Mouse (Mus musculus): Measurements from ENCODE around the gene Lepr. TPM values are rescaled to one million over a fixed set of nuclear protein-coding genes. Genes with fewer than 3 reads are reported as not detected.

Lepr gene
- 0.22 and 0.31 TPM in 2 replicates for polyA plus RNA-seq (2012; rRNA removed)
- 0.57 and 0.97 TPM in 2 replicates for polyA plus RNA-seq (2014; fragmentation: Nextera tagmentation; extraction: Ambion mirVana)

DNA sequence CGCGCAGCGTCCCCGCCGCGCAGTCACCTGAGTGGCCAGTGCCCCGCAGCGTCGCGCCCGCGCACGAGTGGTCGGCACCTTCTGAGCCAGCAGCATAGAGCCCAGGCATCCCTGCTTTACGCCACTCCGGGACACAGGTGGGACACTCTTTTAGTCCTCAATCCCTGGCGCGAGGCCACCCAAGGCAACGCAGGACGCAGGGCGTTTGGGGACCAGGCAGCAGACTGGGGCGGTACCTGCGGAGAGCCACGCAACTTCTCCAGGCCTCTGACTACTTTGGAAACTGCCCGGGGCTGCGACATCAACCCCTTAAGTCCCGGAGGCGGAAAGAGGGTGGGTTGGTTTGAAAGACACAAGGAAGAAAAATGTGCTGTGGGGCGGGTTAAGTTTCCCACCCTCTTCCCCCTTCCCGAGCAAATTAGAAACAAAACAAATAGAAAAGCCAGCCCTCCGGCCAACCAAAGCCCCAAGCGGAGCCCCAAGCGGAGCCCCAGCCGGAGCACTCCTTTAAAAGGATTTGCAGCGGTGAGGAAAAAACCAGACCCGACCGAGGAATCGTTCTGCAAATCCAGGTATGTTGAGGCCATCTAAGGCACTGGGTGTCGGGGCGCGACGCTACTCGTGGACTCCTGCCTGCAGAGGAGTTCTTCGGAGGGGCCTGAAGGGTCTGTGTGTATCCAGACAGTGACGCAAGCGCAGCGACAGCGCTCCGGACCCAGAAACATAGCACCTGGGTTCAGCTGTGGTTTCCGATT lies at the start of gene Lepr:
Lepr (plus strand) TSS at position 38 of the 755 bp plus-strand sequence.
- H3K36me3 ChIP-seq (replicated peaks; ENCODE audit: control insufficient read depth, insufficient read depth, low read depth), result no peaks in the 10 kb centered on the region
- TF ChIP-seq CTCF (IDR thresholded peaks at IDR 0.05; ENCODE audit: low read depth) (no peak), EP300 (IDR thresholded peaks at IDR 0.05; ENCODE audit: low read depth) (no peak)
- no peak within 1 kb of the TSS for H3K9ac ChIP-seq (replicated peaks)
- ATAC-seq (ENCODE audit: insufficient read depth) (no peak), DNase-seq (ENCODE audit: low read depth in 3 of 3, low spot score in 3 of 3) (no peak)
- H3K4me3 ChIP-seq (ENCODE audit: insufficient read depth in 1 of 2, low read depth in 2 of 2, low read length in 2 of 2), result peak within 1 kb of the TSS in 1 of 2 experiments; percentile 29; a peak in 2 of 4 replicates
- 2% methylated on average over 50 of the region's 50 CpGs for WGBS (ENCODE audit: insufficient replicate concordance)
- no peaks in the 10 kb centered on the region for H3K4me1 ChIP-seq (replicated peaks; ENCODE audit: control insufficient read depth in 2 of 2, insufficient read depth in 2 of 2, low read length in 1 of 2)
- H3K27me3 ChIP-seq (ENCODE audit: control insufficient read depth, insufficient read depth, low read length), result peaks cover 13% of the 10 kb centered on the region
- no peak within 1 kb of the TSS for H3K27ac ChIP-seq
- H3K9me3 ChIP-seq (ENCODE audit: control insufficient read depth, low read length), result no peaks in the 10 kb centered on the region
- peak within 1 kb of the TSS; percentile 39 for H3K4me2 ChIP-seq (ENCODE audit: low read depth)

DNA sequence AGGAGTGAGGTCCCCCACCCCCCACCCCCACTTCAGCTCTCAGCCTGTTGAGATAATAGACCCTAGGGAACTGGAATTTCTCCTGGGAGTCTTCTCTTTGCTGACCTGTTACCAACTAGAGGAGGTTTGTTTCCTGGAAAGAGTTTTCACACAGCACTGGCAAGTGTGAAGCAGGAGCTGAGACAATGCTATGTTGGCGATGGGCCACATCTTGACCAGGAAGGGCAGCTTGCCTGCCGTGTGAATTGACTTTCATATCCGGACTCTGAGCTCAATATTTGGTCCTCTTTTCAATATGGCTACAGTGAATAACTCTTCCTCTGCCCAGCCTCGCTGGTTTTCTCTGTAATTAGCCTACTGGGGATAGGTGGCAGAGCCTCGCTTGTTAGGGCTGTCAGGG lies 48.0 kb upstream of the Lepr start:
- WGBS (ENCODE audit: insufficient replicate concordance), result 45% methylated on average over 5 of the region's 5 CpGs
- ATAC-seq (ENCODE audit: insufficient read depth), result no peak

DNA sequence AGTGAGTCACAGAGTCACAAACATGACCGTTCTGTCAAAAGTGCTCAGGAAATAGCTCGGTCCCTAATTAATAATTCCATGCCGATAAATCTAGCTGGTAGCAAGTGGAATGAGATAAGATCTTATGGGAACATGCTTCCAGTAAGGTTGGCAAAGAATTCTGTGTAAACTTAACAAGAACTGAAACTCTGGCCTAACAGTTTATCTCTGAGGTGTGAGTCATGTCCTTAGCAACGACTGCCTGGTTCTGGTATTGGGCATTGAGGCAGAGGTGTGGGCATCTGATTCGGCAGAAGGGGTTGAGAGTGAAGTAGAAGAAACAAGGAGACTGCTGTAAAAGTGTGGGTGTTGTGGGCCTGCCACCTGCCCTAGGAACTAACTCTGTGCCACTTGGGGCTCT lies 47.4 kb upstream of the Lepr start:
- H3K4me1 ChIP-seq (replicated peaks; ENCODE audit: control insufficient read depth in 2 of 2, insufficient read depth in 2 of 2, low read length in 1 of 2), result no peaks in the 10 kb centered on the region
- H3K27ac ChIP-seq, result no peak overlapping the region
- H3K4me3 ChIP-seq (ENCODE audit: insufficient read depth in 1 of 2, low read depth in 2 of 2, low read length in 2 of 2), result no peak overlapping the region
- H3K36me3 ChIP-seq (replicated peaks; ENCODE audit: control insufficient read depth, insufficient read depth, low read depth), result no peaks in the 10 kb centered on the region
- DNase-seq (ENCODE audit: low read depth in 3 of 3, low spot score in 3 of 3) (no peak), ATAC-seq (ENCODE audit: insufficient read depth) (no peak)
- 70% methylated on average over 5 of the region's 5 CpGs for WGBS (ENCODE audit: insufficient replicate concordance)
- no peaks in the 10 kb centered on the region for H3K27me3 ChIP-seq (ENCODE audit: control insufficient read depth, insufficient read depth, low read length)
- no peak overlapping the region for H3K4me2 ChIP-seq (ENCODE audit: low read depth)
- TF ChIP-seq CTCF (IDR thresholded peaks at IDR 0.05; ENCODE audit: low read depth) (no peak), EP300 (IDR thresholded peaks at IDR 0.05; ENCODE audit: low read depth) (no peak)
- H3K9me3 ChIP-seq (ENCODE audit: control insufficient read depth, low read length), result no peaks in the 10 kb centered on the region
- no peak overlapping the region for H3K9ac ChIP-seq (replicated peaks)

More for the DNA sequence above, 48.0 kb upstream of the Lepr start:
- no peak for DNase-seq (ENCODE audit: low read depth in 3 of 3, low spot score in 3 of 3)
- TF ChIP-seq EP300 (IDR thresholded peaks at IDR 0.05; ENCODE audit: low read depth) (no peak), CTCF (IDR thresholded peaks at IDR 0.05; ENCODE audit: low read depth) (no peak)
- Histone ChIP-seq H3K4me2 (ENCODE audit: low read depth) (no peak overlapping the region), H3K4me1 (replicated peaks; ENCODE audit: control insufficient read depth in 2 of 2, insufficient read depth in 2 of 2, low read length in 1 of 2) (no peaks in the 10 kb centered on the region), H3K9me3 (ENCODE audit: control insufficient read depth, low read length) (no peaks in the 10 kb centered on the region), H3K9ac (replicated peaks) (no peak overlapping the region), H3K4me3 (ENCODE audit: insufficient read depth in 1 of 2, low read depth in 2 of 2, low read length in 2 of 2) (no peak overlapping the region), H3K36me3 (replicated peaks; ENCODE audit: control insufficient read depth, insufficient read depth, low read depth) (no peaks in the 10 kb centered on the region), H3K27ac (no peak overlapping the region), H3K27me3 (ENCODE audit: control insufficient read depth, insufficient read depth, low read length) (no peaks in the 10 kb centered on the region)

DNA sequence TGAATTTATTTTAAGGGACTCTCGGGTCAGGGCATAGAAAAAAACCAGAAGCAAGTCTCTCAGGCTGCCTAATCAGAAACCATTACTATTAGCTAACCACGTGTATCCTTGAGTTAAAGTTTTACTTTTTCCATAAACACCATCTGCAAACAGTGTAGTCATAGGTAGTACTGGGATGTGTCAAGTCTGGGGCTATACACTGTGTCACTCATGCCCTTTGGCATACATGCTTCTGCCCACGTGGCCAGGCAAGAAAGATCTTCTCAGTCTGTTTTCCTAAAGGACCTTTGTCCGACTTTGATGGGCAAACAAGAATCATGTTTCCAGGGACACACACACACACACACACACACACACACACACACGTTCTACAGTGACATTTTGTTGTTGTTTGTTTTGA lies 42.4 kb upstream of the Lepr start:
- ATAC-seq (ENCODE audit: insufficient read depth) (peak; percentile 62), DNase-seq (ENCODE audit: low read depth in 3 of 3, low spot score in 3 of 3) (peak in 1 of 3 experiments; percentile 23)
- TF ChIP-seq CTCF (IDR thresholded peaks at IDR 0.05; ENCODE audit: low read depth), result no peak
- no peak for TF ChIP-seq EP300 (IDR thresholded peaks at IDR 0.05; ENCODE audit: low read depth)
- Histone ChIP-seq H3K4me1 (replicated peaks; ENCODE audit: control insufficient read depth in 2 of 2, insufficient read depth in 2 of 2, low read length in 1 of 2) (no peaks in the 10 kb centered on the region; a peak in 1 of 4 replicates), H3K27ac (no peak overlapping the region), H3K9ac (replicated peaks) (no peak overlapping the region), H3K4me3 (ENCODE audit: insufficient read depth in 1 of 2, low read depth in 2 of 2, low read length in 2 of 2) (no peak overlapping the region), H3K9me3 (ENCODE audit: control insufficient read depth, low read length) (no peaks in the 10 kb centered on the region), H3K36me3 (replicated peaks; ENCODE audit: control insufficient read depth, insufficient read depth, low read depth) (no peaks in the 10 kb centered on the region), H3K27me3 (ENCODE audit: control insufficient read depth, insufficient read depth, low read length) (no peaks in the 10 kb centered on the region), H3K4me2 (ENCODE audit: low read depth) (no peak overlapping the region)
- WGBS (ENCODE audit: insufficient replicate concordance), result 40% methylated on average over 5 of the region's 5 CpGs

DNA sequence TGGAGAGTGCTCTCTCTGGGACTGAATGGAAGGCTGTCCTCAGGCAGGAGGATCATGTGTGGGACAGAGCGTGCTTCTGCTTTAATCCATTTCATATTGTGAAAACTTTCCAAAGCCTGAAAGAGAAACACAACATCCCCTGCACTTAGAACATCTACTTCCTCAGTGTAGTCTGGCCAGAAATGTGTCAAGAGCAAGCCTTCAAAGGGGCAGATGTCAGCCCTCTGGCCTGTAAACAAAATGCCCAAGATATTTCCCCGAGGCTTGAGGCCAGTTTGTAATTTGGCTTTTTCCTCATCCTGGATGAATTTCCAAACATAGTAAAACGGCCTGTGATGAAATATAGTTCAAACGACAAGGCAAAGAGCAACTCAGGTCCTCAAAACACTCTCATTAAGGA lies 41.5 kb upstream of the Lepr start:
- Histone ChIP-seq H3K4me3 (ENCODE audit: insufficient read depth in 1 of 2, low read depth in 2 of 2, low read length in 2 of 2) (no peak overlapping the region), H3K4me2 (ENCODE audit: low read depth) (no peak overlapping the region), H3K27ac (no peak overlapping the region), H3K4me1 (replicated peaks; ENCODE audit: control insufficient read depth in 2 of 2, insufficient read depth in 2 of 2, low read length in 1 of 2) (no peaks in the 10 kb centered on the region; a peak in 1 of 4 replicates), H3K27me3 (ENCODE audit: control insufficient read depth, insufficient read depth, low read length) (no peaks in the 10 kb centered on the region), H3K36me3 (replicated peaks; ENCODE audit: control insufficient read depth, insufficient read depth, low read depth) (no peaks in the 10 kb centered on the region), H3K9me3 (ENCODE audit: control insufficient read depth, low read length) (no peaks in the 10 kb centered on the region), H3K9ac (replicated peaks) (no peak overlapping the region)
- DNase-seq (ENCODE audit: low read depth in 3 of 3, low spot score in 3 of 3) (no peak), ATAC-seq (ENCODE audit: insufficient read depth) (no peak)
- TF ChIP-seq EP300 (IDR thresholded peaks at IDR 0.05; ENCODE audit: low read depth), result no peak
- 63% methylated on average over 4 of the region's 4 CpGs for WGBS (ENCODE audit: insufficient replicate concordance)
